ENCODE assay signal across 22 mouse cellular contexts in genomic region chrX:75840263-75840662, GRCm38 (mm10).
"Had no signal": no experiment of that assay in that cellular context is flagged by ENCODE, and none has a peak within 500 bp of the region (broad histone marks: within the 10 kb centered on the region; RNA-seq: fewer than 3 reads in every experiment).

No protein-coding gene starts in this region.

- H3K27me3 ChIP-seq: heart, embryonic 15.5 days; hindbrain, embryonic 13.5 days; hindbrain, embryonic 15.5 days had no signal

- H3K4me2 ChIP-seq: heart, embryonic 11.5 days; heart, embryonic 13.5 days; heart, embryonic 15.5 days; hindbrain, embryonic 13.5 days; hindbrain, embryonic 15.5 days; kidney, embryonic 15.5 days; limb, embryonic 12.5 days had no signal

- DNase-seq: forebrain, postnatal 0 days; gastrocnemius, postnatal 10 days; gastrocnemius, postnatal 25 days; heart, postnatal 14 days; heart, postnatal 36 days; kidney, adult 11 months; kidney, postnatal 10 days; kidney, postnatal 25 days; kidney, postnatal 4 days; liver had no signal

- ATAC-seq: forebrain, postnatal 0 days; hindbrain, postnatal 0 days; intestine, embryonic 16.5 days had no signal

- H3K9me3 ChIP-seq: heart, embryonic 13.5 days; heart, embryonic 15.5 days; hindbrain, embryonic 13.5 days; hindbrain, embryonic 15.5 days; kidney, embryonic 15.5 days; limb, embryonic 10.5 days; limb, embryonic 12.5 days had no signal

- H3K27ac ChIP-seq: heart, embryonic 13.5 days; heart, embryonic 15.5 days; hindbrain, embryonic 13.5 days; hindbrain, embryonic 15.5 days; hindbrain, postnatal 0 days; kidney, embryonic 15.5 days; layer of hippocampus, adult 2 months; left cerebral cortex, adult 2 months; limb, embryonic 10.5 days; limb, embryonic 12.5 days had no signal

- H3K4me3 ChIP-seq: heart, embryonic 13.5 days; heart, embryonic 15.5 days; hindbrain, embryonic 13.5 days; hindbrain, embryonic 15.5 days; kidney, embryonic 15.5 days; layer of hippocampus, adult 2 months; left cerebral cortex, adult 2 months; limb, embryonic 10.5 days; limb, embryonic 12.5 days had no signal

- H3K36me3 ChIP-seq: heart, embryonic 15.5 days; hindbrain, embryonic 13.5 days; hindbrain, embryonic 15.5 days; kidney, embryonic 15.5 days; limb, embryonic 10.5 days; limb, embryonic 12.5 days had no signal

- H3K4me1 ChIP-seq: hindbrain, embryonic 13.5 days; hindbrain, embryonic 15.5 days; kidney, embryonic 15.5 days; limb, embryonic 10.5 days; limb, embryonic 12.5 days had no signal

- H3K9ac ChIP-seq: forebrain, postnatal 0 days; heart, embryonic 13.5 days; heart, embryonic 15.5 days; hindbrain, embryonic 13.5 days; hindbrain, embryonic 15.5 days; kidney, embryonic 15.5 days; limb, embryonic 12.5 days had no signal
